Mouse (Mus musculus) adrenal gland, adult (tissue): ENCODE measurements around the gene Nxph3.

ENCODE experiments used
- DNase-seq, 2 experiments: peaks; one replicate each; pipeline ENCODE4 v3.0.0; 2022 to 2023; ENCODE audit warnings: low spot score in 1 of 2; ENCODE audit not compliant: inconsistent age in 2 of 2

Gene Nxph3

DNA sequence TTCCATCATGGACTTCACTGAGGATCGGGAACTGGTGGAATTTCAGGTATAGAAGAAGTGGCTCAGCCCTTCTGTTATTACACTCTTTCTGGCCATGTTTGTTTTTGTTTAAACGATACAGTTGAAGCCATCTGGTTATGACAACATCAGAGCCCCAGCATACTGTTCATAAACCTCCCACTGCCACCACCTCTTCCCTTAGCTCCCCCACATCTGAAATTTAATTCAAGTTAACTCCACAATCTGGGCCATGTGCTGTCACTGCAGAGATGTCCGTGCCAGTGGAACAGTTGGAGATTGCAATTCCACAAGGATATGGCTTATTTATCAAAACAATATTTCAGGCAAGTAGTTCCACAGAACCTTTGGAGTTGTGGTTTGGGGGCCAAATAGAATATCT lies 20.0 kb downstream of the Nxph3 start:
- no peak for DNase-seq

GRCm38 (mm10) chr11:95493950-95494349 lies 20.4 kb downstream of the Nxph3 start:
- DNase-seq = peak in 1 of 2 experiments; percentile 48

DNA sequence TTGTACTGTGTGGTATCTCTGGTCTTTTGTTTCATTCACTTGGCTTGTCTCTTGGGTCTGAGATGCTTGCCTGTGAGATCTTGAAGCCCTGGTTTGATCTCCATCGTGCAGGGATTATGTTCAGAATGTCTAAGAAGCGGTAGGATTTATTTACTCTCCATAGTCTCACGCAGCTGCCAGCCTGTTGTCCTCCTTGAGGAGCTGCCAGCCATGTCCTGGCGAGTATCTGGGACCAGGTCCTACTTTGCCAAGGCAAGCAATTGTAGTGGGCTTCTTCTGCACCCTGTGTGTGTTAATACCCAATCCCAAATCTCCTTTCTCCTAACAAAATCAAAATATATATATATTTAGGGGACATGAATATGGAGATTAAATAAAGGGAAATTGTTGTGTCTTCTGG lies 21.4 kb downstream of the Nxph3 start:
- no peak for DNase-seq

DNA sequence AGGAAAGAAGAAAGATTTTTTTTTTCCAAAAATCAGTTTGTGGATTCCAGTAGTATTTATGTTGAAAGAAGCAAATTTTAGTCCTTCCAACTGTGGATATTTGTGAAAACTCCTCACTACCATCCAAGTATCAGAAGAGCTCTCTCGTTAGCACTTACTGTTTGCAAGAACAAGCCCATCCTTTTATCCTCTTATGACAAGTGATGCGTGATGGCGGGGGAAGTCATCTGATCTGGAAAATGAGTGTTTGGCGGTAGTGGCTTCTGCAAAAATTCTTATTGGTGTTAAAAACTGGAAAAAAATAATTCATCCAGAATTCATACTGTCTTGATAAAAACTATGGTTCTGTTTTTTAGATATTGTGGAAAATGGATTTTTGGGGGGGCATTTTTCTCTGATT lies 22.1 kb downstream of the Nxph3 start:
- no peak for DNase-seq

DNA sequence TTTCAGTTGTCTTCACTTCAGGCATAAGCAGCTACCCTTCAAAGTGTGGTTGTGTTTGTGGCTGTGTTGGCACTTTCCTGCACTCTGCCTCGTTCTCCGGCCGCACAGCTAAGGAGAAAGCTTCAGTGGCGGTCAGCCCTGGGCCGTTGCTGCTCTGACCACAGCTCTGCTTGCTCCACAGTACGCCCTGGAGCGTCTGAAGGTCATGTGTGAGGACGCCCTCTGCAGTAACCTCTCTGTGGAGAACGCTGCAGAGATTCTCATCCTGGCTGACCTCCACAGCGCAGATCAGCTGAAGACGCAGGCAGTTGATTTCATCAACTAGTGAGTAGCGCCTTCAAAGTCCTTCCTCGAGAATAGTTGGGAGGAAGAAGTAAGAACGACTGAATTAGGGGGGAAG lies 24.3 kb downstream of the Nxph3 start:
- peak; percentile 82 to 89 for DNase-seq

DNA sequence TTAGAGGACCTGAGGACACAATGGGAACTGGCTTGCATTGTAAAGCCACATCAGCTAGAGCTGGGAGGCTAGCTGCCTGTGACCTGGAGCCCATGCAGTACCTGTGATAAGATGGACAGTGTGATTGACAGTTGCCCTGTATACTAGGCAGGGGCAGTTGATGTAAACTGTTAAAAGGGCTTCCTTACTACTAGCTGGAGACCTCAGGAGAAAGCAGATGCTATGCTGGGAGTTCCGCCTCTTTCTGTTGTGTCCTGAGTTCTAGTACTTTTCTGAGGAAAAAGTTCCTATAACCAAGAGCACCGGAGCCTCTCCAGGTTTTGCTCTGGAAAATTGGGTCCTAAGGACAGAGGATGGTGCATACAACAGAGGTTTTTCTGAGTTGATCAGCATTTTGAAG lies 27.1 kb downstream of the Nxph3 start:
- DNase-seq = no peak

- DNase-seq = no peak
Measured at GRCm38 (mm10) chr11:95485634-95486033, 28.7 kb downstream of the Nxph3 start.

DNA sequence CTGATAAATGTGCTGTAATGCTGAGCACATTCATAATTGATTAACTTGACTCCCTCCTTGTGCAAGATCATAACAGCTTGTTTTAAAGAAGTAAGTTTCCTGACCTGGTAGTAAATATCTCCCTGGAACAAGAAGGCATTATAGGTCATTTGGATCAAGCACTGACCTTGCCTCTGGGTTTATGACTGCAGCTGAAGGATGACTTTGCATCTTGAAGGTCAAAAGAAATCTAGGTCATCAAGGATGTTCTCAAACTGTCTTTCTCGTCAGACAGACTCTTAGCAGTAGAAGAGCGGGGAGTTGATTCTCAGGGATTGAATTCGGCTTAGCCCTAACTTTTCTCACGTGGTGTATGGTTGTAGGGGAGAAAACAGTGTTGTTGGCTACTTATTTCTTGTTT lies 33.7 kb downstream of the Nxph3 start:
- DNase-seq = peak in 1 of 2 experiments; percentile 63

DNA sequence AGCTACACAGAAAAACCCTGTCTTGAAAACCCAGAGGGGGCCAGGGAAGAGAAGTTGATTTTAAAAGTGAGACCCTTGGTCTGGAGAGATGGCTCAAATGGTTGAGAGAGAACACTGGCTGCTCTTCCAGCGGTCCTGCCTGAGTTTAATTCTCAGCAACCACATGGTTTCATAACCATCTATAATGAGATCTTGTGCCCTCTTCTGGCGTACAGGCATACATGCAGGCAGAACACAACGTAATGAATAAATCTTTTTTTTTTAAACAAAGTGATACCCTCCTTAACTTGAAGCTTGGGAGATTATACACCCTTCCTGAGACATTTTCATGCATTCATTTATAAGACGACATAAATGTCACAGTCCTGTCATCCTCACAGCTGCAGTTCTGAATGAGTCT lies 34.9 kb downstream of the Nxph3 start:
- no peak for DNase-seq

DNA sequence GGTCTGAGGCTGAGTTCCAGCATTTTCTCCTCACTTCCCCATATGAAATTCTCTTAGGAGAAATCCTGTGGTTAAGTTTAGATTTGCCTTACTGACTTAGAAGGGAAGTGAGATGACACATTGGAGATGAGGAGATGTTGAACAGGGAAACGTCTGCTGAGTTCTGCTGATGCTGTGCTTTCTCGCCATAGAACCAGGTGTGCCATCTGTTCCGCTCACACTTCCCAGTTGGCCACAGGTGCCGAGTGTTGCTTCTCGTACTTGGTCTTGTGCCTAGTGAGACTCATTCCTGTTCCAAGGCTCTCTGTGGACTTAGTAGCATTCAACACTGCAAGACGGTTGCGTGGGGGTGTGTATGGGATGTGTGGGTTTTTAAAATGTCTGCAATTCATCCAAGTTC lies 38.0 kb downstream of the Nxph3 start:
- DNase-seq = no peak

- DNase-seq = peak in 1 of 2 experiments; percentile 57
Measured at GRCm38 (mm10) chr11:95473456-95473855, 40.9 kb downstream of the Nxph3 start.

GRCm38 (mm10) chr11:95472942-95473341 lies 41.4 kb downstream of the Nxph3 start:
- DNase-seq = no peak

DNA sequence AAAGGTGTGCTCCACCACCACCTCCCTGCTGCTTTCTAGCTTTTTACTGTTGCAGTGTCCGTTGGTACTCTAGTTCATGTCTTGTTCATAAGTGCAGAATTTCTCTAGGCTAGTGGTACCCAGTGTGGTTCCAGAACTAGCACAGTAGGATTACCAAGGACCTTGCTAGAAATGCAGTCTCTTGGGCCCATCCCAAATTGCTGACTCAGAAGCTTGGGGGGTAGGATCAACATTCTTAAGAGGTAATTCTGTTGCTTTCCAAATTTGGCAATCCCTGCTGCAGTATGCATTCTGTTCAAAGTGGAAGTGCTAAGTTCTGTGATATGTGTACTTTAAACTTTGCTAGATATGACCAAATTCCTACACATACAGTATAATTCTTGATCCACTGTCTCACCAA lies 46.6 kb downstream of the Nxph3 start:
- DNase-seq = peak; percentile 45 to 79

DNA sequence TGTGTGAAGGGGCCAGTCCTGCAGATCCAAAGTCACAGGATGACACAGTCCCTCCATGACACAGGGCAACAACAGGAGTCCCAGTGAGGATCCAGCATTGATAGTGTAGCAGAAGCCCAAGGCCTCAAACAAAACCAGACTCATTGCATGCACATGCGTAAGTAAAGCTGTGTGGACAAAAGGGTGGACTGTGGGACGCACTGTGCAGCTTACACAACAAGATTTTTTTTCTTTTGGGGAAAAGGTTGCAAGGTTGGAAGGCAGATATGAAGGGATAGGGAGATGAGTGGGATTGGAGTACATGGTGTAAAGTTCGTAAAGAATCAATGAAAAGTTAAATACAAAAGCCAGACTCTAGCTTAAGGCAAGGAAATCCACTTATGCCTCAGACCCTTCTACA lies 52.2 kb downstream of the Nxph3 start:
- DNase-seq = no peak

DNA sequence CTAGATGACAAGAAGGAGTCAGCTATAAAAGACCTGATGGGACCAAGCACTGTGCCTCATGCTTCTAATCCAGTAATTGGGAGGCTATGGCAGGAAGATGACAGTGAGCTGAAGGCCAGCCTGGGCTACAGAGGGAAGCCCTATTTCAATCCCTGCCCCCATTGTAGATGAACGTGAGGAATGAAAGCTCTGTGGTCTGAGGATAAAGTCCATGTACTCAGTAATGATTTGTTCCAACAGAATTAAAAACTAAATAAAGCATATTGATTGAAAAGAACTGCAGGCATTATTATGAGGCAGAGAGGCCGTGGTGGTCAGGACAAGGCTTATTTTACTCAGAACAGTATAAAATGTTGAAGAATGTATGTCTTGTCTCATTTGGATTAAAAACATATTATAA lies 53.5 kb downstream of the Nxph3 start:
- no peak for DNase-seq
